Mouse (Mus musculus) MEL (cell line): ENCODE data around the gene Sox5. TPM values are rescaled to one million over a fixed set of nuclear protein-coding genes. Genes with fewer than 3 reads are reported as not detected.
"Not testable (repeated sequence)": the region's sequence is repeated elsewhere in the genome, so short reads cannot be mapped to it uniquely, and the experiment has no call there.

Source experiments
- DNase-seq: peaks from one replicate; pipeline ENCODE4 v3.0.0; 2011; ENCODE audit warnings: low read depth, low spot score
- H3K27ac ChIP-seq: 2 replicates; pipeline ENCODE4 v1.5.1; 2012; ENCODE audit warnings: low read depth, mild to moderate bottlenecking, control low read depth, low read length, moderate library complexity; ENCODE audit not compliant: control insufficient read depth
- H3K27me3 ChIP-seq, 2 experiments: fragments of 150-350 bp in 1 of 2; sonication (generic) in 1 of 2; 2 replicates each; pipeline ENCODE4 v1.6.1; 2012; ENCODE audit warnings: low read length in 2 of 2, mild to moderate bottlenecking in 2 of 2, improper control_type of control experiment in 1 of 2, moderate library complexity in 1 of 2; ENCODE audit not compliant: insufficient read depth in 2 of 2, control insufficient read depth in 1 of 2
- H3K36me3 ChIP-seq, 2 experiments: 2 replicates each; pipeline ENCODE4 v1.6.1; 2012 to 2014; ENCODE audit warnings: low read length in 2 of 2, improper control_type of control experiment in 1 of 2, inconsistent platforms in 1 of 2, mild to moderate bottlenecking in 1 of 2; ENCODE audit not compliant: insufficient read depth in 2 of 2, control insufficient read depth in 1 of 2
- H3K4me1 ChIP-seq, 2 experiments: fragments of 150-350 bp in 1 of 2; sonication (generic) in 1 of 2; 2 replicates each; pipeline ENCODE4 v1.6.1; 2012; ENCODE audit warnings: low read length in 2 of 2, improper control_type of control experiment in 1 of 2, mild to moderate bottlenecking in 1 of 2; ENCODE audit not compliant: insufficient read depth in 2 of 2, control insufficient read depth in 1 of 2
- H3K4me3 ChIP-seq, 2 experiments: fragments of 150-350 bp in 1 of 2; sonication (generic) in 1 of 2; 2 replicates each; pipeline ENCODE4 v1.5.1; 2012; ENCODE audit warnings: low read depth in 2 of 2, low read length in 2 of 2, mild to moderate bottlenecking in 2 of 2, moderate library complexity in 2 of 2, control low read depth in 1 of 2, improper control_type of control experiment in 1 of 2; ENCODE audit not compliant: control insufficient read depth in 1 of 2, insufficient read depth in 1 of 2
- H3K79me2 ChIP-seq: 2 replicates; pipeline ENCODE4 v1.6.1; 2012; ENCODE audit warnings: mild to moderate bottlenecking, low read length, moderate library complexity; ENCODE audit not compliant: control insufficient read depth, poor library complexity, insufficient read depth
- H3K9ac ChIP-seq: 2 replicates; pipeline ENCODE4 v1.6.1; 2012; ENCODE audit warnings: low read depth, mild to moderate bottlenecking, control low read depth, low read length, moderate library complexity; ENCODE audit not compliant: control insufficient read depth, poor library complexity, severe bottlenecking
- H3K9me3 ChIP-seq: fragments of 150-350 bp; sonication (generic); replicated peaks from 2 replicates; pipeline ENCODE4 v1.6.1; 2012; ENCODE audit warnings: mild to moderate bottlenecking, low read length, improper control_type of control experiment, moderate library complexity; ENCODE audit not compliant: insufficient read depth
- CTCF ChIP-seq, 3 experiments: IDR thresholded peaks in 2 of 3; conservative IDR thresholded peaks in 1 of 3; 2 replicates each; pipeline ENCODE4 v1.5.1; 2011 to 2012; ENCODE audit warnings: low read length in 3 of 3, low read depth in 2 of 3, mild to moderate bottlenecking in 2 of 3, improper control_type of control experiment in 1 of 3, inconsistent platforms in 1 of 3, mixed read lengths in 1 of 3, moderate library complexity in 1 of 3; ENCODE audit not compliant: control insufficient read depth in 1 of 3, insufficient read depth in 1 of 3, poor library complexity in 1 of 3, severe bottlenecking in 1 of 3
- E2F4 ChIP-seq: IDR thresholded peaks from 2 replicates; pipeline ENCODE4 v1.6.1; 2011; ENCODE audit warnings: low read depth, low read length, improper control_type of control experiment, borderline replicate concordance
- EP300 ChIP-seq, 2 experiments: IDR thresholded peaks; 2 replicates each; pipeline ENCODE4 v1.6.1; 2011; ENCODE audit warnings: improper control_type of control experiment in 2 of 2, low read length in 2 of 2, low read depth in 1 of 2, mild to moderate bottlenecking in 1 of 2
- ETS1 ChIP-seq: IDR thresholded peaks from 2 replicates; pipeline ENCODE4 v1.6.1; 2012; ENCODE audit warnings: low read depth, mild to moderate bottlenecking, inconsistent platforms, low read length, improper control_type of control experiment, moderate library complexity
- JUND ChIP-seq: IDR thresholded peaks from 2 replicates; pipeline ENCODE4 v1.6.1; 2011; ENCODE audit warnings: low read depth, mild to moderate bottlenecking, improper control_type of control experiment, low read length
- MAFK ChIP-seq: IDR thresholded peaks from 2 replicates; pipeline ENCODE4 v1.6.1; 2011; ENCODE audit warnings: low read depth, mild to moderate bottlenecking, low read length, improper control_type of control experiment, borderline replicate concordance
- MEF2A ChIP-seq: IDR thresholded peaks from 2 replicates; pipeline ENCODE4 v1.6.1; 2014; ENCODE audit warnings: low read depth, mild to moderate bottlenecking, inconsistent platforms, low read length, improper control_type of control experiment; ENCODE audit not compliant: poor library complexity, insufficient replicate concordance, severe bottlenecking; ENCODE audit errors: extremely low read depth
- NELFE ChIP-seq: IDR thresholded peaks from 2 replicates; pipeline ENCODE4 v1.6.1; 2011; ENCODE audit warnings: low read depth, low read length, improper control_type of control experiment
- NRF1 ChIP-seq: IDR thresholded peaks from 2 replicates; pipeline ENCODE4 v1.6.1; 2014; ENCODE audit warnings: low read depth, mild to moderate bottlenecking, inconsistent platforms, low read length, improper control_type of control experiment, moderate library complexity; ENCODE audit not compliant: poor library complexity, insufficient read depth, severe bottlenecking
- POLR2A ChIP-seq, 2 experiments: IDR thresholded peaks; 2 replicates each; pipeline ENCODE4 v1.6.1; 2011 to 2012; ENCODE audit warnings: low read length in 2 of 2, mild to moderate bottlenecking in 2 of 2, control low read depth in 1 of 2, improper control_type of control experiment in 1 of 2, low read depth in 1 of 2, moderate library complexity in 1 of 2; ENCODE audit not compliant: control insufficient read depth in 1 of 2, insufficient read depth in 1 of 2, poor library complexity in 1 of 2
- POLR2AphosphoS2 ChIP-seq: IDR thresholded peaks from 2 replicates; pipeline ENCODE4 v1.6.1; 2011; ENCODE audit warnings: low read length, improper control_type of control experiment
- POLR2AphosphoS5 ChIP-seq: IDR thresholded peaks from 2 replicates; pipeline ENCODE4 v1.6.1; 2012; ENCODE audit warnings: low read depth, borderline replicate concordance, mild to moderate bottlenecking, inconsistent platforms, low read length, moderate library complexity, mixed read lengths
- RAD21 ChIP-seq: IDR thresholded peaks from 2 replicates; pipeline ENCODE4 v1.6.1; 2011; ENCODE audit warnings: mild to moderate bottlenecking, low read depth, low read length, improper control_type of control experiment
- RCOR1 ChIP-seq: IDR thresholded peaks from 2 replicates; pipeline ENCODE4 v1.6.1; 2012; ENCODE audit warnings: low read depth, mild to moderate bottlenecking, inconsistent platforms, low read length, improper control_type of control experiment
- SIN3A ChIP-seq: IDR thresholded peaks from 2 replicates; pipeline ENCODE4 v1.6.1; 2012; ENCODE audit warnings: low read length, improper control_type of control experiment, inconsistent platforms
- SMC3 ChIP-seq: IDR thresholded peaks from 2 replicates; pipeline ENCODE4 v1.6.1; 2011; ENCODE audit warnings: low read depth, low read length, improper control_type of control experiment
- TAL1 ChIP-seq: IDR thresholded peaks from 2 replicates; pipeline ENCODE4 v1.6.1; 2012; ENCODE audit warnings: mild to moderate bottlenecking, inconsistent platforms, low read length, moderate library complexity, mixed read lengths
- TCF12 ChIP-seq: IDR thresholded peaks from 2 replicates; pipeline ENCODE4 v1.6.1; 2014; ENCODE audit warnings: low read depth, mild to moderate bottlenecking, inconsistent platforms, low read length, improper control_type of control experiment, moderate library complexity
- UBTF ChIP-seq: IDR thresholded peaks from 2 replicates; pipeline ENCODE4 v1.6.1; 2012; ENCODE audit warnings: low read depth, mild to moderate bottlenecking, inconsistent platforms, low read length, improper control_type of control experiment, moderate library complexity, borderline replicate concordance; ENCODE audit not compliant: insufficient read depth
- USF1 ChIP-seq: IDR thresholded peaks from 2 replicates; pipeline ENCODE4 v1.6.1; 2014; ENCODE audit warnings: low read depth, mild to moderate bottlenecking, inconsistent platforms, low read length, improper control_type of control experiment, moderate library complexity
- ZC3H11A ChIP-seq: IDR thresholded peaks from 2 replicates; pipeline ENCODE4 v1.6.1; 2012; ENCODE audit warnings: low read depth, mild to moderate bottlenecking, inconsistent platforms, low read length, improper control_type of control experiment
- ZKSCAN1 ChIP-seq: IDR thresholded peaks from 2 replicates; pipeline ENCODE4 v1.6.1; 2012; ENCODE audit warnings: low read depth, mild to moderate bottlenecking, inconsistent platforms, low read length, improper control_type of control experiment, moderate library complexity
- ZMIZ1 ChIP-seq: IDR thresholded peaks from 2 replicates; pipeline ENCODE4 v1.6.1; 2012; ENCODE audit warnings: low read depth, mild to moderate bottlenecking, inconsistent platforms, low read length, improper control_type of control experiment, moderate library complexity
- polyA plus RNA-seq, 2 experiments: library from polyadenylated mRNA; stranded (reverse) in 1 of 2; unstranded in 1 of 2; fragments of >175 nt in 1 of 2; fragments of >200 nt in 1 of 2; gene quantifications; 2 replicates each; pipeline versions ENCODE4 v1.2.1 to v1.2.4; 2012; ENCODE audit warnings: low replicate concordance in 2 of 2, low read depth in 1 of 2; ENCODE audit not compliant: insufficient read length in 2 of 2, insufficient read depth in 1 of 2, missing spikeins in 1 of 2
- total RNA-seq: library from RNA; depleted of rRNA; stranded (reverse); fragments of 300-350 nt; gene quantifications from 2 replicates; pipeline ENCODE4 v1.2.3, GENCODE M21; 2012

The Sox5 gene
- total and polyA plus RNA-seq, 3 experiments, result 0.19 to 3.0 TPM; not detected in 1

- Histone ChIP-seq H3K27ac (no peak overlapping the region), H3K4me3 (no peak overlapping the region), H3K27me3 (no peaks in the 10 kb centered on the region)
- TF ChIP-seq POLR2AphosphoS5, result no peak
- no peak for TF ChIP-seq SIN3A
- TF ChIP-seq CTCF (IDR thresholded peaks at IDR 0.05 in 2 of 3, conservative IDR thresholded peaks at IDR 0.05 in 1 of 3; ENCODE audit: control insufficient read depth in 1 of 3, insufficient read depth in 1 of 3, low read depth in 2 of 3, low read length in 3 of 3, poor library complexity in 1 of 3, severe bottlenecking in 1 of 3), result no peak
- TF ChIP-seq RCOR1, result no peak
- TF ChIP-seq E2F4, result no peak
- TF ChIP-seq, all 39 proteins: peak for 0
- Histone ChIP-seq H3K79me2 (no peaks in the 10 kb centered on the region), H3K9me3 (no peaks in the 10 kb centered on the region), H3K36me3 (no peaks in the 10 kb centered on the region), H3K9ac (no peak overlapping the region), H3K4me1 (no peaks in the 10 kb centered on the region)
- no peak for DNase-seq
These were observed 499.0 kb downstream of the Sox5 start for GRCm38 (mm10) chr6:144282756-144283155.

DNA sequence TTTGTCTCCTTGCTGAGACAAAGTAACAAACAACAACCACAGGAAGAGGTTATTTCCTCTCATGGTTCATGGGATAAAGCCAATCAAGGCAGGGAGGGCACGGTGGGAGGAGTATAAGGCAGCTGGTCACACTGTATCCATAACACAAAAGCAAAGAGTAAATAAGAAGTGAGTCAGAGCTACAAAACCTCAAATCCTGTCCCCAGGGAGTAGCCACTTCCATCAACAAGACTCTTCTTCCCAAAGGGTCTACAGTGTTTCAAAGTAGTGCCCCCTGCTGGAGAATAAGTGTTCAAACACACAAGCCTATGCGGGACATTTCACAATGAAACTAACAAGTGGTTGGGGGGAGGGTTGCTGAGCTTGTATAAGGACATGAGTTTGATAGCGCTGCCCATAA is 500.1 kb downstream of the Sox5 start:
- no peaks in the 10 kb centered on the region for H3K36me3 ChIP-seq
- H3K9ac ChIP-seq, result no peak overlapping the region
- H3K27ac ChIP-seq, result no peak overlapping the region
- DNase-seq, result no peak
- no peaks in the 10 kb centered on the region for H3K27me3 ChIP-seq
- no peaks in the 10 kb centered on the region for H3K4me1 ChIP-seq
- no peaks in the 10 kb centered on the region for H3K79me2 ChIP-seq
- no peak overlapping the region for H3K4me3 ChIP-seq
- H3K9me3 ChIP-seq, result no peaks in the 10 kb centered on the region
- TF ChIP-seq ETS1 (no peak), ZMIZ1 (no peak), SMC3 (no peak), UBTF (no peak), TCF12 (no peak), RAD21 (no peak), ZKSCAN1 (no peak)

GRCm38 (mm10) chr6:144278505-144279053 is 503.2 kb downstream of the Sox5 start:
- no peaks in the 10 kb centered on the region for H3K27me3 ChIP-seq
- TF ChIP-seq POLR2AphosphoS2 (no peak), EP300 (IDR thresholded peaks at IDR 0.05; ENCODE audit: low read depth in 1 of 2, low read length in 2 of 2) (no peak), USF1 (no peak), NELFE (no peak), ZC3H11A (no peak), TAL1 (no peak), MAFK (no peak), POLR2A (IDR thresholded peaks at IDR 0.05; ENCODE audit: control insufficient read depth in 1 of 2, insufficient read depth in 1 of 2, low read depth in 1 of 2, low read length in 2 of 2, poor library complexity in 1 of 2) (no peak), NRF1 (no peak), MEF2A (no peak), ZMIZ1 (no peak), JUND (no peak), SMC3 (no peak)

DNA sequence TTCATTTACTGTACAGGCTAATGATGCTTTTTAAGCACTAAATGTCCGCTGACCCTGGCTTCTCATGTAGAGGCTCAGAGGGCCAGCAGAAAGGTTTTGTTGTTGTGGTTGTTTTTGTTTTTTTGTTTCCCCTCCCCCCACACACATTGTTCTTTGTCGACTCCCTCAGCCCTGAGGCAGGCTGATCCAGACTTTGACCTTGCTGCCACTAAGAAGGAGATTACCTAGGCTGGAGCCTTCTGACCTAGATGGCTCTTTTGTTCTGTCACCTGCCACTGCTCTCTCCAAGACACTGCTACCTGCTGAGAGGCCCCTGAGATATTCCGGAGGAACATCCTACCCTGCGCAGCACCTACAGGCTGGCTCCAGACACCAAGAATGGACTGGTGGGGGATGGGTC is 508.4 kb downstream of the Sox5 start:
- H3K36me3 ChIP-seq, H3K9ac ChIP-seq, H3K27me3 ChIP-seq, H3K9me3 ChIP-seq, H3K4me1 ChIP-seq, DNase-seq, H3K4me3 ChIP-seq, H3K27ac ChIP-seq, H3K79me2 ChIP-seq: not testable (repeated sequence)

More at GRCm38 (mm10) chr6:144278505-144279053, 503.2 kb downstream of the Sox5 start:
- H3K9ac ChIP-seq, result no peak overlapping the region
- no peaks in the 10 kb centered on the region for H3K4me1 ChIP-seq
- H3K36me3 ChIP-seq, result no peaks in the 10 kb centered on the region
- no peak overlapping the region for H3K4me3 ChIP-seq
- H3K79me2 ChIP-seq, result no peaks in the 10 kb centered on the region
- H3K9me3 ChIP-seq, result no peaks in the 10 kb centered on the region
- H3K27ac ChIP-seq, result no peak overlapping the region
- DNase-seq, result no peak
